Mouse (Mus musculus) CH12.LX (cell line): ENCODE measurements around the gene Pet100. TPM values are rescaled to one million over a fixed set of nuclear protein-coding genes. Genes with fewer than 3 reads are reported as not detected.
"Not testable (repeated sequence)": the region's sequence is repeated elsewhere in the genome, so short reads cannot be mapped to it uniquely, and the experiment has no call there.

Experiments
- DNase-seq: peaks from one replicate; pipeline ENCODE4 v3.0.0-alpha.2; 2013; ENCODE audit errors: extremely low read depth
- H3K27ac ChIP-seq: 2 replicates; pipeline ENCODE4 v1.5.1; 2012; ENCODE audit warnings: low read depth, mild to moderate bottlenecking, control low read depth, moderate library complexity; ENCODE audit not compliant: insufficient read depth
- H3K27me3 ChIP-seq: replicated peaks from 2 replicates; pipeline ENCODE3; 2012; ENCODE audit warnings: inconsistent platforms
- H3K36me3 ChIP-seq, 2 experiments: replicated peaks in 1 of 2; 2 replicates each; pipeline versions ENCODE3 to v1.6.1; 2012; ENCODE audit warnings: inconsistent platforms in 1 of 2, low read length in 1 of 2, mild to moderate bottlenecking in 1 of 2, mixed read lengths in 1 of 2, moderate library complexity in 1 of 2; ENCODE audit not compliant: control insufficient read depth in 1 of 2, insufficient read depth in 1 of 2
- H3K4me1 ChIP-seq, 2 experiments: 2 replicates each; pipeline ENCODE4 v1.6.1; 2012; ENCODE audit warnings: inconsistent platforms in 1 of 2, moderate library complexity in 1 of 2; ENCODE audit not compliant: insufficient read depth in 2 of 2, control insufficient read depth in 1 of 2
- H3K4me2 ChIP-seq: 2 replicates; pipeline ENCODE4 v1.6.1; 2012; ENCODE audit warnings: low read depth, mild to moderate bottlenecking, control low read depth; ENCODE audit not compliant: poor library complexity, insufficient read depth, severe bottlenecking
- H3K4me3 ChIP-seq, 3 experiments: fragments of 150-350 bp in 1 of 3; sonication (generic) in 1 of 3; replicated peaks in 1 of 3; 2 replicates each; pipeline versions ENCODE3 to v1.5.1; 2011 to 2012; ENCODE audit warnings: low read depth in 2 of 3, low read length in 2 of 3, mild to moderate bottlenecking in 2 of 3, moderate library complexity in 2 of 3, control low read depth in 1 of 3, improper control_type of control experiment in 1 of 3, inconsistent platforms in 1 of 3, mixed read lengths in 1 of 3; ENCODE audit not compliant: poor library complexity in 1 of 3
- H3K79me2 ChIP-seq: replicated peaks from 2 replicates; pipeline ENCODE4 v1.6.1; 2012; ENCODE audit warnings: mild to moderate bottlenecking, moderate library complexity; ENCODE audit not compliant: control insufficient read depth, poor library complexity, insufficient read depth, severe bottlenecking; ENCODE audit errors: extremely low read depth
- H3K9ac ChIP-seq: 2 replicates; pipeline ENCODE4 v1.6.1; 2012; ENCODE audit warnings: low read depth, mild to moderate bottlenecking, control low read depth, moderate library complexity; ENCODE audit not compliant: insufficient read depth
- H3K9me3 ChIP-seq: replicated peaks from 2 replicates; pipeline ENCODE3; 2012; ENCODE audit warnings: low read length, inconsistent platforms, mixed read lengths
- BHLHE40 ChIP-seq: IDR thresholded peaks from 2 replicates; pipeline ENCODE4 v1.6.1; 2011; ENCODE audit warnings: mild to moderate bottlenecking, low read depth, low read length, improper control_type of control experiment
- E2F4 ChIP-seq: IDR thresholded peaks from 2 replicates; pipeline ENCODE4 v1.6.1; 2011; ENCODE audit warnings: low read depth, low read length, improper control_type of control experiment; ENCODE audit not compliant: insufficient replicate concordance
- ELF1 ChIP-seq: IDR thresholded peaks from 2 replicates; pipeline ENCODE4 v1.6.1; 2014; ENCODE audit warnings: low read depth, mild to moderate bottlenecking, inconsistent platforms, low read length, improper control_type of control experiment
- ETS1 ChIP-seq: conservative IDR thresholded peaks from 2 replicates; pipeline ENCODE4 v1.6.1; 2012; ENCODE audit warnings: low read depth, mild to moderate bottlenecking, inconsistent platforms, low read length, improper control_type of control experiment, moderate library complexity
- JUND ChIP-seq: conservative IDR thresholded peaks from 2 replicates; pipeline ENCODE4 v1.6.1; 2011; ENCODE audit warnings: low read depth, low read length, improper control_type of control experiment
- KAT2A ChIP-seq: IDR thresholded peaks from 2 replicates; pipeline ENCODE4 v1.6.1; 2012; ENCODE audit warnings: low read length, improper control_type of control experiment, inconsistent platforms; ENCODE audit not compliant: insufficient replicate concordance
- MAFK ChIP-seq: IDR thresholded peaks from 2 replicates; pipeline ENCODE4 v1.6.1; 2011; ENCODE audit warnings: low read length, improper control_type of control experiment; ENCODE audit not compliant: insufficient replicate concordance
- MAX ChIP-seq: IDR thresholded peaks from 2 replicates; pipeline ENCODE4 v1.6.1; 2011; ENCODE audit warnings: low read length, improper control_type of control experiment
- MEF2A ChIP-seq: IDR thresholded peaks from 2 replicates; pipeline ENCODE4 v1.6.1; 2014; ENCODE audit warnings: low read depth, mild to moderate bottlenecking, inconsistent platforms, low read length, improper control_type of control experiment, borderline replicate concordance
- NRF1 ChIP-seq: IDR thresholded peaks from 2 replicates; pipeline ENCODE4 v1.6.1; 2014; ENCODE audit warnings: low read depth, mild to moderate bottlenecking, inconsistent platforms, low read length, improper control_type of control experiment, moderate library complexity
- PAX5 ChIP-seq: IDR thresholded peaks from 2 replicates; pipeline ENCODE4 v1.6.1; 2012; ENCODE audit warnings: low read length, inconsistent platforms, mixed read lengths
- POLR2A ChIP-seq: IDR thresholded peaks from 2 replicates; pipeline ENCODE4 v1.6.1; 2011; ENCODE audit warnings: low read depth, mild to moderate bottlenecking, improper control_type of control experiment, low read length
- POLR2AphosphoS2 ChIP-seq: IDR thresholded peaks from 2 replicates; pipeline ENCODE4 v1.6.1; 2011; ENCODE audit warnings: low read depth, low read length, improper control_type of control experiment
- RCOR1 ChIP-seq: conservative IDR thresholded peaks from 2 replicates; pipeline ENCODE4 v1.6.1; 2012; ENCODE audit warnings: low read depth, mild to moderate bottlenecking, inconsistent platforms, low read length, improper control_type of control experiment
- UBTF ChIP-seq: IDR thresholded peaks from 2 replicates; pipeline ENCODE4 v1.6.1; 2012; ENCODE audit warnings: low read depth, mild to moderate bottlenecking, inconsistent platforms, low read length, improper control_type of control experiment, moderate library complexity
- USF2 ChIP-seq: conservative IDR thresholded peaks from 2 replicates; pipeline ENCODE4 v1.6.1; 2011; ENCODE audit warnings: low read depth, low read length, improper control_type of control experiment
- ZC3H11A ChIP-seq: IDR thresholded peaks from 2 replicates; pipeline ENCODE4 v1.6.1; 2012; ENCODE audit warnings: low read depth, mild to moderate bottlenecking, inconsistent platforms, low read length, improper control_type of control experiment
- ZNF384 ChIP-seq: IDR thresholded peaks from 2 replicates; pipeline ENCODE4 v1.6.1; 2012; ENCODE audit warnings: low read depth, low read length, improper control_type of control experiment, inconsistent platforms
- dilution Hi-C: fragments of 300-500 bp; cut with MboI; formaldehyde crosslinking; loops from 2 replicates; pipeline ENCODE4 v1.14.3; 2020; ENCODE audit warnings: low sequenced_read_pairs; ENCODE audit not compliant: extremely low pct_unique_long_range_greater_than_20kb, extremely low pct_ligation_motif_present
- in situ Hi-C: fragments of 300-500 bp; cut with MboI; formaldehyde crosslinking; loops from 3 replicates; pipeline ENCODE4 v1.14.3; 2019; ENCODE audit warnings: low sequenced_read_pairs, low pct_ligation_motif_present, low pct_unique_long_range_greater_than_20kb, mixed read lengths
- polyA plus RNA-seq: library from polyadenylated mRNA; unstranded; fragments of >175 nt; gene quantifications from 2 replicates; pipeline ENCODE4 v1.2.1, GENCODE M21; 2012; ENCODE audit warnings: low read depth; ENCODE audit not compliant: insufficient read length
- total RNA-seq, 2 experiments: library from RNA; depleted of rRNA; stranded (reverse); fragments of 300-350 nt in 1 of 2; fragments of >200 nt in 1 of 2; gene quantifications; 2 replicates each; pipeline ENCODE4 v1.2.3; 2012 to 2014

Gene Pet100
- total and polyA plus RNA-seq, 3 experiments = 39.0 to 70.2 (median 62.7) TPM

DNA sequence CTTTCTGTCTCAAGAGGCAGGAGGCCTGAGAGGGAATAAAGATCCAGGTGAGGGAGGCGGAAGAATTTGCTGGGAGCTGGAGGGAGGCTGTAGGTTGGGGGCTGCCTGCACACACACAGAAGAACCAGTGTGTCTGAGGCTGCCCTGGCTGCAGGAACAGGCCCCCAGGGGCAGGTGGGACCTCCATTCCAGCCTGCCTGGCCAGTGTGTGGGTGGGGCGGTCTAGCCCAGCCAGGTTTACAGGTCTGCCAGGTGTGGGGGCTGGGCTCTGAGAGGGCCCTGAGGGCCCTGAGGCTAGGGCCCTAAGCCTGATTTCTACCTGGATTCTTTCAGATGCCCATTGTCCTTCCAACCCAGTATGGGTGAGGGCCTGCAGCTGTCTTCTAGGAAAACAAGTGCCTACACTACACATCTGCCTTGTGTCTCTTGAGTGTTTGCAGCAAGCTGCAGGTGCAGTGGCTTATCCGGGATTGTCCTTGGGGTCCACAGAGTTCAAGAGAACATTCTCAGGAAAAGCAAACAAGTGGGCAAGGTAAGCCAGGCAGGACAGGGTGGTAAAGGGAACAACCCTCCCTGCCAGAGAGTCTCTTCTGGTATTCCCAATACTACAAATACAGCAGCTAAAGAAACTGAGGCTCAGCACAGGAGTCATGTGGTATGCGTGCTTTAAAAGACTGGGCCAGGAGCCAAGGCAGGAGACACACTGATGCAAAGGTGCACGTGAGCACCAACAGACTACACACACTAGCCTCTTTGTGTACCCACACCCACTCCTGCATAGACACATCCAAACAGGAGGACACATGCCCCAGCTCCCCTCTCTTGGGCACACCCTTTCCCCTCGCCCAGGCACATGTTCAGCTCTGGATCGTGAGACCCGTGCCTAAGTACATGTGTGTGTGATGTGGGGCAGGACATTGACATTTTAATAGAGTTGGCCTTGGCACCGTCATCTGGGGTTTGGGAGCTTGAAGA is 41.7 kb upstream of the Pet100 start:
- no peak for TF ChIP-seq POLR2AphosphoS2
- no peak for TF ChIP-seq BHLHE40
- TF ChIP-seq ELF1 = no peak
- H3K36me3 ChIP-seq = no peaks in the 10 kb centered on the region
- in situ Hi-C loops = loop anchor here (10.0 kb wide), 1 partner anchor 45 kb away; the partner anchor contains the start of genes Pcp2, Pet100 and Xab2
- no peak for DNase-seq
- H3K9me3 ChIP-seq = no peaks in the 10 kb centered on the region
- no peaks in the 10 kb centered on the region for H3K79me2 ChIP-seq
- no peak overlapping the region for H3K4me3 ChIP-seq
- H3K9ac ChIP-seq = no peak overlapping the region
- no peak overlapping the region for H3K4me2 ChIP-seq
- dilution Hi-C loops = no loop called here
- peaks cover 28% of the 10 kb centered on the region for H3K27me3 ChIP-seq
- 0 out of 4 replicates have a peak, but pooled peaks cover 0 to 4% of the 10 kb centered on the region in 2 experiments for H3K4me1 ChIP-seq
- no peak overlapping the region for H3K27ac ChIP-seq

DNA sequence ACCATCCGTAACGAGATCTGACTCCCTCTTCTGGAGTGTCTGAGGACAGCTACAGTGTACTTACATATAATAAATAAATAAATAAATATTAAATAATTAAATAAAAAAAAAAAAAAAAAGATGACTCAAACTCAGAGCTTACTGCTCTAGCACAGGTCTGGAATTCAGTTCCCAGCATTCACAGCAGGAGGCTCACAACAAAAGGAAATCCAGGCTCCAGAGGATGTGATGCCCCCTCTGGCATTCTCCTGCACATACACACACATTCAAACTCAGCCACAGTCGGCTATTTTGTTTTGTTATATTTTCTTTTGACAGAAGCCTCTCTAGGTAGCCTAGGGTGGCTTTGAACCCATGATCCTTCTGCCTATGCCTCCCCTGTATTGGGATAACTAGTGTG is 39.4 kb upstream of the Pet100 start:
- DNase-seq, dilution Hi-C loops, H3K36me3 ChIP-seq, H3K4me3 ChIP-seq, H3K9me3 ChIP-seq, H3K79me2 ChIP-seq, in situ Hi-C loops, H3K4me1 ChIP-seq, H3K9ac ChIP-seq, H3K4me2 ChIP-seq, H3K27ac ChIP-seq: not testable (repeated sequence)
- H3K27me3 ChIP-seq = peaks cover 36% of the 10 kb centered on the region

DNA sequence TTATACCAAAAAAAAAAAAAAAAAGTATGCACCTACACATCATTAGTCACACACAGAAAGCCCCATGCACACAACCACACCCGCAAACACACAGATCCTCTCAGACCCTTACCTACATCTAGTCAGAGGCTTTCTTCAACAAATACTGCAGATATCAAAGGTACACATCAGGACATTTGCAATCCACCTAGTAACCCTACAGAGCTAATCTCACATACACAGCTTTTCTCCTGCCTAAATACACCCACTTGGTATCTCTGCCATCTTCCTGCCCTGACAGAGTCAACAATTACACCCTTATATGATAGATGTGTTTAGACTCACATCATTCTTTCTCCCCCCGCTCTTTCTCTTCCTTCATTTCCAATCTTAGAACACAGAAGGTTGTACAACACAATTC is 34.9 kb upstream of the Pet100 start:
- Histone ChIP-seq H3K79me2 (no peaks in the 10 kb centered on the region), H3K27me3 (peaks cover 24% of the 10 kb centered on the region), H3K27ac (no peak overlapping the region), H3K36me3 (no peaks in the 10 kb centered on the region), H3K4me3 (no peak overlapping the region)
- dilution Hi-C loops = no loop called here
- TF ChIP-seq MEF2A = no peak
- TF ChIP-seq ZNF384 = no peak
- no peak for TF ChIP-seq UBTF
- TF ChIP-seq ZC3H11A = no peak
- no peak for TF ChIP-seq POLR2A
- TF ChIP-seq USF2 = no peak
- no peak for TF ChIP-seq ETS1
- no peak for TF ChIP-seq MAX
- no peak for TF ChIP-seq PAX5
- no peak for TF ChIP-seq MAFK
- no peak for TF ChIP-seq JUND
- no peak for TF ChIP-seq BHLHE40
- no peak for TF ChIP-seq ELF1
- no peak for TF ChIP-seq RCOR1
- no peak for TF ChIP-seq E2F4
- TF ChIP-seq KAT2A = no peak
- no peak for TF ChIP-seq NRF1
- TF ChIP-seq, all 38 proteins: peak for 0
- Histone ChIP-seq H3K4me1 (no peaks in the 10 kb centered on the region; a peak in 1 of 4 replicates), H3K9ac (no peak overlapping the region), H3K4me2 (no peak overlapping the region), H3K9me3 (no peaks in the 10 kb centered on the region)
- DNase-seq = no peak
- in situ Hi-C loops = no loop called here
